Mouse (Mus musculus) embryonic facial prominence, embryonic 12.5 days (tissue): ENCODE data around the gene Gm9964. TPM values are rescaled to one million over a fixed set of nuclear protein-coding genes. Genes with fewer than 3 reads are reported as not detected.

Experiments used
- ATAC-seq: fragments of 200-750 bp; cut with Nextera tagmentation; 2 replicates; pipeline ENCODE4 v1.8.0; 2017; ENCODE audit not compliant: insufficient number of reproducible peaks, insufficient read depth, low FRiP score, low TSS enrichment
- H3K27ac ChIP-seq: fragments of 300-500 bp; sonication (generic); 2 replicates; pipeline ENCODE4 v1.5.1; 2016; ENCODE audit warnings: mild to moderate bottlenecking
- H3K27me3 ChIP-seq: fragments of 300-500 bp; sonication (generic); 2 replicates; pipeline ENCODE4 v1.6.1; 2016; ENCODE audit warnings: mild to moderate bottlenecking, moderate library complexity
- H3K36me3 ChIP-seq: fragments of 300-500 bp; sonication (generic); 2 replicates; pipeline ENCODE4 v1.6.1; 2016; ENCODE audit warnings: mild to moderate bottlenecking
- H3K4me1 ChIP-seq: fragments of 300-500 bp; sonication (generic); 2 replicates; pipeline ENCODE4 v1.6.1; 2016
- H3K4me2 ChIP-seq: fragments of 300-500 bp; sonication (generic); replicated peaks from 2 replicates; pipeline ENCODE4 v1.6.1; 2016; ENCODE audit warnings: mild to moderate bottlenecking, moderate library complexity
- H3K4me3 ChIP-seq: fragments of 300-500 bp; sonication (generic); 2 replicates; pipeline ENCODE4 v1.5.1; 2016; ENCODE audit warnings: mild to moderate bottlenecking
- H3K9ac ChIP-seq: fragments of 300-500 bp; sonication (generic); 2 replicates; pipeline ENCODE4 v1.6.1; 2016; ENCODE audit warnings: mild to moderate bottlenecking, moderate library complexity
- H3K9me3 ChIP-seq: fragments of 300-500 bp; sonication (generic); 2 replicates; pipeline ENCODE4 v1.6.1; 2016; ENCODE audit warnings: mild to moderate bottlenecking, moderate library complexity
- WGBS: fragments of 180-500 bp; shearing (Covaris S2); methylation state at CpG from one replicate; pipeline ENCODE4 v1.1.7; 2016; 5-methylcytosine and 5-hydroxymethylcytosine counted together
- polyA plus RNA-seq: library from polyadenylated mRNA; unstranded; fragments of >200 nt; fragmentation: Nextera tagmentation; extraction: Ambion mirVana; gene quantifications from 2 replicates; pipeline ENCODE4 v1.2.1, GENCODE M21; 2016

Gm9964 gene
- polyA plus RNA-seq, result not detected in 2 replicates

DNA sequence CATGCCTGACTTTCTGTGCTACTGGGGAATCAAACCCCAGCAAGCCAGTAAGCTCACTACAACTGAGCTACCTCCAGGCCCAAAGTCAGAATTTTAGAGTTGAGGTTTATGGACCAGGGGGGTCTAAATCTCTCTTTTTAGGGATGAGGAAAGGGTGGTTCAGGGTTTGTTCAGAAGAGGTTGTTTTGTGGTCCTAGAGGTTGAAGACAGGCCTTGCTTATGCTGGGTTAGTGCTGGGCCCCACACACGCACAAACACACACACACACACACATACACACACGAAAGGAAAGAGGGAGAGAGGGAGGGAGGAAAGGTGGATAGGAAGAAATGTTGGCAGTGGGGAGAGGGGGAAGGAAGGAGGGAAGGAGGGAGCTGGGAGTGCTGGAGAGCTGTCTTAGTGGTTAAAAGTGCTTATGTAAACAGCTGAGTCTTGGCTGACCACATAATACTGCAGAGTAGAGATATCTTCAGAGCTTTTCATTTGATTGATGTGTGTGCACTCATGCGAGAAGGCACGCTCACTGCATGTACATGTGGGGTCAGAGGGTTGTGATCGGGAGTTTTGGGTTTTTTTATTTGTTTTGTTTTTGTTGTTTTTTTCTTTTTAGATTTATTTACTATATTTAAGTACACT is at the start of gene Gm9964:
Gene Gm9964, minus strand, starts transcription at position 51 of the 636 bp plus-strand sequence.
- H3K9me3 ChIP-seq, result no peaks in the 10 kb centered on the region
- H3K9ac ChIP-seq, result no peak within 1 kb of the TSS
- no peak within 1 kb of the TSS for H3K4me2 ChIP-seq
- H3K4me1 ChIP-seq, result no peaks in the 10 kb centered on the region
- H3K36me3 ChIP-seq, result no peaks in the 10 kb centered on the region
- 83% methylated on average over 5 of the region's 5 CpGs for WGBS
- no peak within 1 kb of the TSS for H3K27ac ChIP-seq
- no peak for ATAC-seq
- no peaks in the 10 kb centered on the region for H3K27me3 ChIP-seq
- no peak within 1 kb of the TSS for H3K4me3 ChIP-seq

DNA sequence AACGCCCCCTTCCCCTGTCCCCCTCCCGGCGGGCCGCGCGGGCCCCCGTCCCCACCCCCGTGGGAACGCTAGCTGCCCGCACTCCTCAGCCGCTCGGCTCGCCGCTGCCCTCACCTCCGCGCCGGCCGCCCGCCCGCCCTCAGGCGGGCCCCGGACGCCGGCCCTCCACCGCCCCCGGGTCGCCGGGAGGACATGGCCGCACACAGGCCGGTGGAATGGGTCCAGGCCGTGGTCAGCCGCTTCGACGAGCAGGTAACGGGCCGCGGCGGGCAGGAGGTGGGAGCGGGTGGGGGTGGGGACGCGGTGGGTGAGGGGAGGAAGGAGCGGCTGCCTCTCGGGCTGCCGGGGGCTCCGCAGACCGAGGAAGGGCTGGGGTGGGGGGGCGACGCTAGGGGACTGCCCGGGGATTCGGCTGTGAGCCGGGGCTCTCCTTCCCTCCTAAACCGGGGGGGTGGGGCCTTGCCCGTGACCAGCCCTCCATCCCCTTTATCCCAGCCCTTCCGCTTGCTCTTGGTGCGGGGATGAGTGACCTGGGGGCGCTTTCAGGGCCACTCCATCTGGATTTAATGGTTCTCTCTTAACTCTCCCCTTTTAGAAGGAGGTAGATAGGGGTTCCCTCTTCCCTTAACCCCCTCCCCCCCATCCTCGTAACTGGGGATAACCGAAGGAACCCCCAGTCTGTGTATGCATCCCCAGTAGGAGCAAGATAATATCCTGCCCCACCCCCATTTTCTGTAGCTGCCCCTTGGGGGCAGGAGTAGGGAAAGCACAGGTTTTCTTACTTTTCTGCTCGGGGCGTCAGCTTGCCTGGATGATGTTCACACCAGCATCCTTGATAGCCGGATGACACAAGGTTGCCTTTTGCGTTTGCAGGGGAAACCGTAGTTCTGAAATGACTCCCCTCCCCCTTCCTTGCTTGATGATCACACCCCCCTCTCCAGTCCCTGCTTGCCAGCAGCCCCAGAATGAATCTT is 43.4 kb upstream of the Gm9964 start:
- peak; percentile 64 for ATAC-seq
- Histone ChIP-seq H3K36me3 (no peaks in the 10 kb centered on the region), H3K4me2 (peak overlapping the region; percentile 65), H3K27me3 (no peaks in the 10 kb centered on the region), H3K9me3 (no peaks in the 10 kb centered on the region), H3K27ac (peak overlapping the region; percentile 95), H3K4me3 (peak overlapping the region; percentile 99), H3K9ac (peak overlapping the region; percentile 97), H3K4me1 (peaks cover 16% of the 10 kb centered on the region)
- WGBS, result under 1% methylated on average over 25 of the region's 63 CpGs

DNA sequence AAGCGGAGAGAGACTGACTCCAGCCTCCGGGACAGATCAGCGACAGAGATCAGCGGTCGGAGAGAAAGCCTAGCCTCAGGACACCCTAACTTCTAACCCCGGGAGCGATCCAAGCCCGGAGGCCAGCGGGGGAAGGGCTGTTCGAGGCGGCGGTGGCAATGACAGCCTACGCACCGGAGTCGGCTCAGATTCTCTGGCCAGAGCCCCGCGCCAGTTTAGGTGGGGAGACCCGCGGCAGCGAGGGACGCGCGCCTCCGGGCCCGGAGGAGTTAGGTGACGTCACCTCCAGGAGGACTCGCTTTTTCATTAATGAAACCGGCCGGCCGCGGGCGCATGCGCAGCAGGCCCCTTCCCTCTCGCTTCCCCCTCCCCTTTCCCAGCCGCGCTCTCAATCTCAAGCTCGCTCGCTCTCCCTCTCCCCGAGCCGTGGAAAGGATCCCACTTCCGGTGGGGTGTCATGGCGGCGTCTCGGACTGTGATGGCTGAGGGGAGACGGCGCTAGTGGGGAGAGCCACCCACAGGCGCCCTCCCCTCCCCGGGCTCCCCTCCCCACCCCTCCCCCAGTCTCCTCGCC is 42.6 kb upstream of the Gm9964 start, which contains the start of gene Nf1:
Gene Nf1, plus strand, starts transcription at position 460 of the 574 bp plus-strand sequence.
- peak within 1 kb of the TSS; percentile 65 for H3K4me2 ChIP-seq

DNA sequence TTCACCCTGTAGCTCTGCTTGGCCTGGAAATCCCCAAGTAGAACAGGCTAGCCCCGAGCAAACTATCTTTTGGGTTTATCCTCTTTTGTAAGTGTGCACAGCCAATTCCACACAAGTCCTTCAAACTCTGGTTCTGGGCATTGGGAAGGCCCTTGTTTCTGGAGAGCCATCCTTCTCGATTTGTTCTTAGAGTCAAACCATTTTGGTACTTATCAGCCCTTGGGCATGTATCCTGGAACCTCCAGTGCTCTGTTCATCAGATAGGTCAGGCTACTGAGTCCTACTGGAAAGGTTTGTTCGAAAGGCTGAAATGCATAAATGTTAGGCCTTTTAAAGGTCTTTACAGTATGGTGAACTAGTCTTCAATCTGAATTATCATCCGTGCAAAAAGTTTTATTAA is 41.9 kb upstream of the Gm9964 start:
- Histone ChIP-seq H3K27ac (no peak overlapping the region), H3K36me3 (no peaks in the 10 kb centered on the region), H3K4me1 (peaks cover 16% of the 10 kb centered on the region), H3K9me3 (no peaks in the 10 kb centered on the region), H3K27me3 (no peaks in the 10 kb centered on the region), H3K9ac (peak overlapping the region; percentile 97), H3K4me3 (peak overlapping the region; percentile 99), H3K4me2 (peak overlapping the region; percentile 65)
- no peak for ATAC-seq
- 53% methylated on average over 4 of the region's 4 CpGs for WGBS

More for the DNA sequence above, 42.6 kb upstream of the Gm9964 start, which contains the start of gene Nf1:
- H3K4me3 ChIP-seq, result peak within 1 kb of the TSS; percentile 99
- H3K27ac ChIP-seq, result peak within 1 kb of the TSS; percentile 95
- H3K4me1 ChIP-seq, result peaks cover 16% of the 10 kb centered on the region
- WGBS, result under 1% methylated on average over 44 of the region's 49 CpGs
- H3K36me3 ChIP-seq, result no peaks in the 10 kb centered on the region
- no peaks in the 10 kb centered on the region for H3K9me3 ChIP-seq
- H3K9ac ChIP-seq, result peak within 1 kb of the TSS; percentile 97
- ATAC-seq, result peak; percentile 94
- no peaks in the 10 kb centered on the region for H3K27me3 ChIP-seq

DNA sequence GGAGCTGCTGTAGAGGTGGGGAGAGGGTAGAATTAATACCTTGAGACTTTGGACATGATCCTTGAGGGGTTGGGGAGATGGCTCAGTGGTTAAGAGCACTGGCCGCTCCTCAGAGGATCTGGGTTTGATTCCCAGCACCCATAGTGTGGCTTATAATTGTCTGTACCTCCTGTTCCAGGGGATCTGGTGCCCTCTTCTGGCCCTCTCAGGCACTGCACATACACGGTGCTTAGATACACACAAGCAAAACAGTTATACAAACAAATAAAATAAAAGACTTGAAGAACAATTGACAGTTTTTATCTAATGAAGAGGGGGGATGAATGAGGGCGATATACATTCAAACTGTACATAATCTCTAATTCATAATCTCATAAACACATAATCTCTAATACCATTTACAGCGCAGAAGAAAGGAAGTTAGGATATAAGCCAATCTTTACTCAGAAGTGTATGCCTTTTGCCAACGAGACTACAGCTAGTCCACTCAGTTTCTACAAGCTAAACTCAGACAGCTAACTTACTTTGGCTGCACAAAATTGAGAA is 40.1 kb upstream of the Gm9964 start:
- Histone ChIP-seq H3K9me3 (no peaks in the 10 kb centered on the region), H3K27me3 (no peaks in the 10 kb centered on the region), H3K27ac (no peak overlapping the region), H3K36me3 (no peaks in the 10 kb centered on the region), H3K9ac (no peak overlapping the region), H3K4me2 (no peak overlapping the region), H3K4me1 (peaks cover 16% of the 10 kb centered on the region), H3K4me3 (no peak overlapping the region)
- ATAC-seq, result no peak
- WGBS, result 85% methylated on average over 5 of the region's 5 CpGs

DNA sequence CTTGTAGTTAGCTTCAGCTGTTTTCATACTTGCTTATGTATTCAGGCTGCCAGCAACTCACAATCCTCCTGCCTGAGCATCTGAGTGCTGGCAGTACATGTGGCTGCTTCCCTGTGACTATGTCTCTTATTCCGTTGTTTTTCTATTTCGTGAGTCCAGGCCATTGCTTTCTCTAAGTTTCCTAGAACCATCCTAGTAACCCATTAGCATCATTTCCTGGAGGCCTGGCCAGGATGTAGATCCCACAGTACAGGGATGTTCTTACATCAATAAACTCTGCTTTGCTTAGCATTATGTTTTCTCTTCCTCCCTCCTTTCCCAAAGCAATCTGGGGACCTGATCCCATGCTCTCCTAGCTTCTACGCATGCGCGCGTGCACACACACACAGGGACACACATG is 38.4 kb upstream of the Gm9964 start:
- H3K9me3 ChIP-seq, result no peaks in the 10 kb centered on the region
- H3K4me2 ChIP-seq, result no peak overlapping the region
- WGBS, result 94% methylated on average over 6 of the region's 6 CpGs
- H3K27ac ChIP-seq, result no peak overlapping the region
- no peak for ATAC-seq
- H3K9ac ChIP-seq, result no peak overlapping the region
- H3K36me3 ChIP-seq, result no peaks in the 10 kb centered on the region
- H3K4me1 ChIP-seq, result 0 out of 2 replicates have a peak, but pooled peaks cover 3% of the 10 kb centered on the region
- H3K27me3 ChIP-seq, result no peaks in the 10 kb centered on the region
- H3K4me3 ChIP-seq, result no peak overlapping the region

DNA sequence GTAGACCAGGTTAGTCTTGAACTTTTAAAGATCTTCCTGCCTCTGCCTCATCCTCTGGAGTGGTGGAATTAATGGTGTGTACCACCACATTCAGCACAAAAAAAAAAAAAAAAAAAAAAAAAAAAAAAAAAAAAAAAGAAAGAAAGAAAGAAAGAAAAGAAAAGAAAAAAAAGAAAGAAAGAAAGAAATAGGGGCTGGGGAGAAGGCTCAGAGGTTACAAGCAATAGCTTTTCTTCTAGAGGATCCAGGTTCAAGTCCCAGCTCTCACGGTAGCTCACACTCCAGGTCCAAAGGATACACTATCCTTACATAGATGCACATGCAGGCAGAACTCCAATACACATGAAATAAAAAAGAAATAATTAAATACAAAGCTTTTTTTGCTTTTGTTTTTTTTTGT is 32.9 kb upstream of the Gm9964 start:
- no peak for ATAC-seq
- H3K36me3 ChIP-seq, result no peaks in the 10 kb centered on the region
- no peak overlapping the region for H3K9ac ChIP-seq
- WGBS, result 97% methylated on average over 1 of the region's 1 CpGs
- no peak overlapping the region for H3K4me3 ChIP-seq
- no peak overlapping the region for H3K4me2 ChIP-seq
- no peaks in the 10 kb centered on the region for H3K4me1 ChIP-seq
- no peak overlapping the region for H3K27ac ChIP-seq
- H3K27me3 ChIP-seq, result no peaks in the 10 kb centered on the region
- no peaks in the 10 kb centered on the region for H3K9me3 ChIP-seq

DNA sequence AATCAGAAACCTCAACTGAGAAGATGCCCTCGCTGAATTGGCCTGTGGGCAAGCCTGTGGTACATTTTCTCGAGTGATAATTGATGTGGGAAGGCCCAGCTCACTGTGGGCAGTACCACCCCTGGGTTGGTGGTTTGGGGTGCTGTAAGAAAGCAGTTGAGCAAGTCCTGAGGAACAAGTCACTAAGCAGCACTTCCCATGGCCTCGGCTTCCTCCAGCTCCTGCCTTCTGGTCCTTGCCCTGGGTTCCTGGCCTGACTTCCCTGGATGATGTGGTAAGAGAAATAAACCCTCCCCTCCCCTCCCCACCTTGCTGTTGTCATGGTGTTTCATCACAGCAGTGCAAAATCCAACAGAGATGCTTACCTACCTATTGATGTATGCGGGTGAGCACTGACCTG is 31.4 kb upstream of the Gm9964 start:
- H3K4me1 ChIP-seq, result peaks cover 10% of the 10 kb centered on the region; the same call in 1 of the 2 replicates
- H3K4me3 ChIP-seq, result no peak overlapping the region
- H3K27me3 ChIP-seq, result no peaks in the 10 kb centered on the region

DNA sequence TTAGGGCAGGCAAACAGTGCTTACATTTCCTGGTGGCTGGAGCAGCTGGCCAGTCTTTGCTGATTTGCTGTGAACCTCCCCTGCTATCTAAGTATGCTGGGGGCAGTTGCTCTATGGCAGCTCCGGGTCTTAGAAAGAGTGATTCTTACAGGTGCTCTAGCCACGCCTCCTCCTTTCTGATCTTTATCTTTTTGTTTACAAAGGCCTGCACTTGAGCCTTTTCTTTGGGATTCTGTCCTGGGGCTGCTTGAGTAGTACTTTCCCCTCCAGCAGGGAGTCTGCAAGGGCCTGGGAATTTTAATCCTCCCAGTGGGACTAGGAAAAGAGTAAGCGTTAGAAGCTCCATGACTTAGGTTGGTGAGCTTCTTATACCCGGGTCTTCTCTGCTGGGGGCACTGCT is 30.4 kb upstream of the Gm9964 start:
- Histone ChIP-seq H3K36me3 (no peaks in the 10 kb centered on the region), H3K4me2 (no peak overlapping the region; the same call in 1 of the 2 replicates), H3K4me1 (peaks cover 10% of the 10 kb centered on the region; the same call in 1 of the 2 replicates), H3K27ac (no peak overlapping the region), H3K9me3 (no peaks in the 10 kb centered on the region), H3K4me3 (no peak overlapping the region), H3K9ac (no peak overlapping the region), H3K27me3 (no peaks in the 10 kb centered on the region)
- no peak for ATAC-seq
- WGBS, result 25% methylated on average over 4 of the region's 4 CpGs

More for the DNA sequence above, 31.4 kb upstream of the Gm9964 start:
- H3K9ac ChIP-seq, result no peak overlapping the region
- no peak overlapping the region for H3K27ac ChIP-seq
- no peak for ATAC-seq
- H3K36me3 ChIP-seq, result no peaks in the 10 kb centered on the region
- 90% methylated on average over 4 of the region's 4 CpGs for WGBS
- no peaks in the 10 kb centered on the region for H3K9me3 ChIP-seq
- no peak overlapping the region for H3K4me2 ChIP-seq

DNA sequence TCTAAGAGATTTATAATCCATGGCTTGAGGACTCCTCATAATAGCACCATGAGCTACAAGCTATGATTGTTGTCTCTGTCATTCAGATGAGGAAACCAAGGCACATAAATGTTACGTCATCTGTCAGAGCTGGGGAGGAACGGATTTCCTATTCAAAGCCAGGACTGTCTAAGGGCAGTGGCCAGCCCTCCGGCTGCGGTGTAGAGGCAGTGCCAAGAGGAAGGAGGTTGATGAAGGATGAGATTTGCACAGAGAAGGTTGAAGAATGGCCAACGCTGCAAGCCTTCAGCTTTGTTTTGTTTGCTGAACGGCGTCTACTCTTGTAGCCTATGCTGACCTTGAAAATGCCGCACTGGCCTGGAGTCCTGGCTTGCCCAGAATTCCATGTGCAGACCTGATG is 29.0 kb upstream of the Gm9964 start:
- Histone ChIP-seq H3K27ac (no peak overlapping the region), H3K9me3 (no peaks in the 10 kb centered on the region), H3K27me3 (no peaks in the 10 kb centered on the region), H3K4me2 (no peak overlapping the region), H3K9ac (no peak overlapping the region), H3K36me3 (no peaks in the 10 kb centered on the region), H3K4me3 (no peak overlapping the region), H3K4me1 (peaks cover 10% of the 10 kb centered on the region; the same call in 1 of the 2 replicates)
- ATAC-seq, result no peak
- WGBS, result 89% methylated on average over 8 of the region's 8 CpGs

DNA sequence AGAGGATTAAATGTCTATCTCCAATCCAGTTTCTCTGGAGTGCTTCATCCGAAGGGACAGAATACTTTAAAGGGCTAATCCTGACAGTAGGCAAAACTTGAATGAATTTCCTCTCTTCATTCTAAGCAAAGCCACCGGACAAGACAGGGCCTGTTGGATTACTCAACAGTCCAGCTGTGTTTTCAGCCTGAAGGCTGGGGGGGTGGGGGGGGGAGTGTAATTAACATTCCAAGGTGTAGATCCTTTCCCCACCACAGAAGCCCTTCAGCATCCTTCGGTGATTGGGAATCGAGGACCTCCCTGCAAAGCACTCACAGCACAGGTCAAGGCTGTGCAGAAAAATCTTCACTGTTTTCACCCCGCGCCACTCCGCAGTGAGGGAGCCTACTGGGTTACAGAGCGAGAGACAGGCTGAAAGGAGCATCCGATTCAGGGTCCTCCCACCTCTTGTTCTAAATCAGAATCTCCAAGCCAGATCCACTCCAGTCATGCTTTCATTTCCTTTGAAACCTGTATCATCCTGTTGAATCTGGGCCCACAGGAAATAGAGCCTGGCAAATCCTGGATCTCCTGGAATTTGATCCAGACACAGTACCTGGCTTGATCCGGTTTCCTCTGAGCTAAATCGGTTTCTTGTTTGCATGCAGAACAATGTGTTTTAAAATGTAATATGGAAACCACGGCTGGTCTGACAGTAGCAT is 27.4 kb upstream of the Gm9964 start:
- 0 out of 2 replicates have a peak, but pooled peaks have one; percentile 41 for ATAC-seq
- Histone ChIP-seq H3K9ac (no peak overlapping the region), H3K4me2 (no peak overlapping the region), H3K27ac (peak overlapping the region; percentile 48; the same call in 1 of the 2 replicates), H3K9me3 (no peaks in the 10 kb centered on the region), H3K27me3 (no peaks in the 10 kb centered on the region), H3K36me3 (no peaks in the 10 kb centered on the region), H3K4me1 (peaks cover 10% of the 10 kb centered on the region; the same call in 1 of the 2 replicates), H3K4me3 (no peak overlapping the region)
- WGBS, result 32% methylated on average over 12 of the region's 12 CpGs
